Mouse (Mus musculus): Measurements from ENCODE around the gene Lgi4. TPM values are rescaled to one million over a fixed set of nuclear protein-coding genes. Genes with fewer than 3 reads are reported as not detected.
A peak's percentile ranks its signal among the peaks of the same experiment; 100 is the strongest.

The Lgi4 gene
- polyA plus RNA-seq, 1 experiment from 2014 or later, result 0.46 TPM

- no peaks in the 10 kb centered on the region for H3K4me1 ChIP-seq (replicated peaks; ENCODE audit: control insufficient read depth, insufficient read depth)
- no peak overlapping the region for H3K9ac ChIP-seq (ENCODE audit: low read length)
- H3K4me2 ChIP-seq (replicated peaks; ENCODE audit: low read depth), result no peak overlapping the region
- WGBS, result 33% methylated on average over 9 of the region's 9 CpGs
- TF ChIP-seq CTCF (IDR thresholded peaks at IDR 0.05; ENCODE audit: low read depth) (no peak), EP300 (optimal IDR thresholded peaks at IDR 0.05) (no peak)
- no peak overlapping the region for H3K27ac ChIP-seq (replicated peaks)
- no peak for DNase-seq (ENCODE audit: low spot score)
- ATAC-seq (ENCODE audit: low FRiP score, low TSS enrichment), result 0 out of 2 replicates have a peak, but pooled peaks have one; percentile 36
- H3K36me3 ChIP-seq (ENCODE audit: control insufficient read depth, insufficient read depth, low read length), result no peaks in the 10 kb centered on the region
- no peak overlapping the region for H3K4me3 ChIP-seq (ENCODE audit: low read depth, low read length)
- H3K27me3 ChIP-seq (ENCODE audit: control insufficient read depth, insufficient read depth, low read length), result no peaks in the 10 kb centered on the region
- H3K9me3 ChIP-seq (ENCODE audit: control insufficient read depth, low read length), result no peaks in the 10 kb centered on the region
Measured at GRCm38 (mm10) chr7:31033409-31034165, 25.6 kb upstream of the Lgi4 start.

- DNase-seq (ENCODE audit: low spot score), result no peak
- WGBS, result 67% methylated on average over 11 of the region's 11 CpGs
- TF ChIP-seq CTCF (IDR thresholded peaks at IDR 0.05; ENCODE audit: low read depth) (peak; percentile 51), EP300 (optimal IDR thresholded peaks at IDR 0.05) (no peak)
Measured at GRCm38 (mm10) chr7:31034789-31035188, 24.4 kb upstream of the Lgi4 start.

GRCm38 (mm10) chr7:31035291-31035690 lies 23.9 kb upstream of the Lgi4 start:
- DNase-seq (ENCODE audit: low spot score) (no peak), ATAC-seq (ENCODE audit: low FRiP score, low TSS enrichment) (no peak)
- Histone ChIP-seq H3K27ac (replicated peaks) (no peak overlapping the region), H3K4me3 (ENCODE audit: low read depth, low read length) (no peak overlapping the region), H3K36me3 (ENCODE audit: control insufficient read depth, insufficient read depth, low read length) (no peaks in the 10 kb centered on the region), H3K27me3 (ENCODE audit: control insufficient read depth, insufficient read depth, low read length) (no peaks in the 10 kb centered on the region), H3K4me1 (replicated peaks; ENCODE audit: control insufficient read depth, insufficient read depth) (no peaks in the 10 kb centered on the region), H3K9ac (ENCODE audit: low read length) (no peak overlapping the region), H3K9me3 (ENCODE audit: control insufficient read depth, low read length) (no peaks in the 10 kb centered on the region), H3K4me2 (replicated peaks; ENCODE audit: low read depth) (no peak overlapping the region)
- WGBS, result 87% methylated on average over 11 of the region's 11 CpGs
- TF ChIP-seq EP300 (optimal IDR thresholded peaks at IDR 0.05) (no peak), CTCF (IDR thresholded peaks at IDR 0.05; ENCODE audit: low read depth) (no peak)

More at GRCm38 (mm10) chr7:31034789-31035188, 24.4 kb upstream of the Lgi4 start:
- H3K4me3 ChIP-seq (ENCODE audit: low read depth, low read length), result no peak overlapping the region
- H3K9ac ChIP-seq (ENCODE audit: low read length), result no peak overlapping the region
- H3K4me2 ChIP-seq (replicated peaks; ENCODE audit: low read depth), result no peak overlapping the region
- no peaks in the 10 kb centered on the region for H3K36me3 ChIP-seq (ENCODE audit: control insufficient read depth, insufficient read depth, low read length)
- H3K9me3 ChIP-seq (ENCODE audit: control insufficient read depth, low read length), result no peaks in the 10 kb centered on the region
- H3K4me1 ChIP-seq (replicated peaks; ENCODE audit: control insufficient read depth, insufficient read depth), result no peaks in the 10 kb centered on the region
- H3K27me3 ChIP-seq (ENCODE audit: control insufficient read depth, insufficient read depth, low read length), result no peaks in the 10 kb centered on the region
- no peak for ATAC-seq (ENCODE audit: low FRiP score, low TSS enrichment)
- no peak overlapping the region for H3K27ac ChIP-seq (replicated peaks)

GRCm38 (mm10) chr7:31036917-31037316 lies 22.2 kb upstream of the Lgi4 start:
- H3K4me2 ChIP-seq (replicated peaks; ENCODE audit: low read depth), result no peak overlapping the region
- no peak overlapping the region for H3K9ac ChIP-seq (ENCODE audit: low read length)
- ATAC-seq (ENCODE audit: low FRiP score, low TSS enrichment), result no peak
- H3K36me3 ChIP-seq (ENCODE audit: control insufficient read depth, insufficient read depth, low read length), result no peaks in the 10 kb centered on the region
- WGBS, result 84% methylated on average over 7 of the region's 7 CpGs
- TF ChIP-seq EP300 (optimal IDR thresholded peaks at IDR 0.05) (no peak), CTCF (IDR thresholded peaks at IDR 0.05; ENCODE audit: low read depth) (no peak)
- H3K27me3 ChIP-seq (ENCODE audit: control insufficient read depth, insufficient read depth, low read length), result no peaks in the 10 kb centered on the region
- DNase-seq (ENCODE audit: low spot score), result no peak
- H3K9me3 ChIP-seq (ENCODE audit: control insufficient read depth, low read length), result no peaks in the 10 kb centered on the region
- H3K27ac ChIP-seq (replicated peaks), result no peak overlapping the region
- peaks cover 4% of the 10 kb centered on the region for H3K4me1 ChIP-seq (replicated peaks; ENCODE audit: control insufficient read depth, insufficient read depth)
- H3K4me3 ChIP-seq (ENCODE audit: low read depth, low read length), result no peak overlapping the region

GRCm38 (mm10) chr7:31037675-31038074 lies 21.5 kb upstream of the Lgi4 start:
- Histone ChIP-seq H3K9ac (ENCODE audit: low read length) (no peak overlapping the region), H3K4me2 (replicated peaks; ENCODE audit: low read depth) (no peak overlapping the region), H3K4me3 (ENCODE audit: low read depth, low read length) (no peak overlapping the region), H3K4me1 (replicated peaks; ENCODE audit: control insufficient read depth, insufficient read depth) (peaks cover 11% of the 10 kb centered on the region), H3K36me3 (ENCODE audit: control insufficient read depth, insufficient read depth, low read length) (no peaks in the 10 kb centered on the region), H3K27ac (replicated peaks) (no peak overlapping the region), H3K9me3 (ENCODE audit: control insufficient read depth, low read length) (no peaks in the 10 kb centered on the region), H3K27me3 (ENCODE audit: control insufficient read depth, insufficient read depth, low read length) (no peaks in the 10 kb centered on the region)
- ATAC-seq (ENCODE audit: low FRiP score, low TSS enrichment), result no peak
- 81% methylated on average over 2 of the region's 2 CpGs for WGBS
- TF ChIP-seq CTCF (IDR thresholded peaks at IDR 0.05; ENCODE audit: low read depth) (no peak), EP300 (optimal IDR thresholded peaks at IDR 0.05) (no peak)
- no peak for DNase-seq (ENCODE audit: low spot score)

GRCm38 (mm10) chr7:31039011-31039410 lies 20.1 kb upstream of the Lgi4 start:
- no peak for TF ChIP-seq CTCF (IDR thresholded peaks at IDR 0.05; ENCODE audit: low read depth)
- TF ChIP-seq EP300 (optimal IDR thresholded peaks at IDR 0.05), result no peak
- Histone ChIP-seq H3K4me1 (replicated peaks; ENCODE audit: control insufficient read depth, insufficient read depth) (peaks cover 11% of the 10 kb centered on the region), H3K27ac (replicated peaks) (no peak overlapping the region), H3K9me3 (ENCODE audit: control insufficient read depth, low read length) (no peaks in the 10 kb centered on the region), H3K9ac (ENCODE audit: low read length) (no peak overlapping the region), H3K36me3 (ENCODE audit: control insufficient read depth, insufficient read depth, low read length) (no peaks in the 10 kb centered on the region), H3K27me3 (ENCODE audit: control insufficient read depth, insufficient read depth, low read length) (no peaks in the 10 kb centered on the region), H3K4me3 (ENCODE audit: low read depth, low read length) (no peak overlapping the region), H3K4me2 (replicated peaks; ENCODE audit: low read depth) (no peak overlapping the region)
- WGBS, result 82% methylated on average over 4 of the region's 4 CpGs
- DNase-seq (ENCODE audit: low spot score) (no peak), ATAC-seq (ENCODE audit: low FRiP score, low TSS enrichment) (no peak)

All from stomach, postnatal 0 days (tissue).